In genomic region chr6:31197631-31198338, GRCm38 (mm10) we compare ENCODE assay signal across 8 mouse cellular contexts.
A peak's percentile ranks its signal among the peaks of the same experiment; 100 is the strongest.
DNase-seq lines count a peak whose midpoint lies in the region; TF ChIP-seq lines count a peak whose summit lies in the region.
"Had no signal": no experiment of that assay in that cellular context is flagged by ENCODE, and none has a peak within 500 bp of the region (broad histone marks: within the 10 kb centered on the region; RNA-seq: fewer than 3 reads in every experiment).

No protein-coding gene starts in this region.

- H3K4me1 ChIP-seq in E14TG2a.4 (replicated peaks; ENCODE audit: low read depth, low read length) = peaks cover 12% of the 10 kb centered on the region
- no peaks in the 10 kb centered on the region for H3K4me1 ChIP-seq in MEL (ENCODE audit: control insufficient read depth in 1 of 2, insufficient read depth in 2 of 2, low read length in 2 of 2)
- H3K4me1 ChIP-seq: midbrain, embryonic 12.5 days had no signal

- intact Hi-C loops in left cerebral cortex, adult 2 months (cut with DNase I) = no loop called here
- intact Hi-C loops in left cerebral cortex, postnatal 36 days (cut with DNase I) = no loop called here

- peaks cover 9% of the 10 kb centered on the region; the same call in 1 of the 2 replicates for H3K27me3 ChIP-seq in E14TG2a.4 (ENCODE audit: insufficient read depth, low read length)
- H3K27me3 ChIP-seq in MEL (ENCODE audit: control insufficient read depth in 1 of 2, insufficient read depth in 2 of 2, low read length in 2 of 2) = no peaks in the 10 kb centered on the region

- H3K9ac ChIP-seq in MEL (ENCODE audit: control insufficient read depth, low read depth, low read length, poor library complexity, severe bottlenecking) = no peak overlapping the region
- H3K9ac ChIP-seq: midbrain, embryonic 12.5 days had no signal

- DNase-seq in left cerebral cortex, adult 2 months (ENCODE audit: extremely low spot score in 1 of 2, low spot score in 2 of 2) = no peak
- DNase-seq in left cerebral cortex, postnatal 36 days (ENCODE audit: low spot score in 2 of 2) = no peak
- DNase-seq in MEL (ENCODE audit: low read depth, low spot score) = peak; percentile 52
- peak; percentile 31 for DNase-seq in embryo, embryonic 10.5 days (ENCODE audit: low spot score)
- no peak for DNase-seq in layer of hippocampus, adult 9-10 months (ENCODE audit: low spot score)
- no peak for DNase-seq in spleen, postnatal 14 days (ENCODE audit: low spot score in 2 of 2)

- peak overlapping the region; percentile 41; the same call in 1 of the 2 replicates for H3K27ac ChIP-seq in left cerebral cortex, adult 2 months
- H3K27ac ChIP-seq in MEL (ENCODE audit: control insufficient read depth, low read depth, low read length) = no peak overlapping the region
- H3K27ac ChIP-seq: midbrain, embryonic 12.5 days had no signal

- TF ChIP-seq EP300 in MEL (IDR thresholded peaks at IDR 0.05; ENCODE audit: low read depth in 1 of 2, low read length in 2 of 2) = no peak

- TF ChIP-seq RAD21 in MEL (IDR thresholded peaks at IDR 0.05; ENCODE audit: low read depth, low read length) = peak; percentile 17

- H3K9me3 ChIP-seq in E14TG2a.4 (ENCODE audit: low read length) (no peaks in the 10 kb centered on the region), MEL (replicated peaks; ENCODE audit: insufficient read depth, low read length) (no peaks in the 10 kb centered on the region)
- H3K9me3 ChIP-seq: midbrain, embryonic 12.5 days had no signal

- TF ChIP-seq CTCF in left cerebral cortex, adult 2 months (IDR thresholded peaks at IDR 0.05) = peak; percentile 50
- peak; percentile 76 for TF ChIP-seq CTCF in E14TG2a.4 (conservative IDR thresholded peaks at IDR 0.05; ENCODE audit: low read length)
- TF ChIP-seq CTCF in MEL (IDR thresholded peaks at IDR 0.05 in 2 of 3, conservative IDR thresholded peaks at IDR 0.05 in 1 of 3; ENCODE audit: control insufficient read depth in 1 of 3, insufficient read depth in 1 of 3, low read depth in 2 of 3, low read length in 3 of 3, poor library complexity in 1 of 3, severe bottlenecking in 1 of 3) = peak; percentile 60 to 81 (median 77)

- H3K36me3 ChIP-seq in E14TG2a.4 (ENCODE audit: insufficient read depth, low read length) = no peaks in the 10 kb centered on the region
- no peaks in the 10 kb centered on the region for H3K36me3 ChIP-seq in MEL (ENCODE audit: control insufficient read depth in 1 of 2, insufficient read depth in 2 of 2, low read length in 2 of 2)
- H3K36me3 ChIP-seq: midbrain, embryonic 12.5 days had no signal

- H3K4me3 ChIP-seq in left cerebral cortex, adult 2 months = peak overlapping the region; percentile 2; the same call in 1 of the 2 replicates
- H3K4me3 ChIP-seq in E14TG2a.4 (replicated peaks; ENCODE audit: low read length) = no peak overlapping the region
- H3K4me3 ChIP-seq in MEL (ENCODE audit: control insufficient read depth in 1 of 2, insufficient read depth in 1 of 2, low read depth in 2 of 2, low read length in 2 of 2) = no peak overlapping the region
- H3K4me3 ChIP-seq: midbrain, embryonic 12.5 days had no signal

- no peak for TF ChIP-seq POLR2A in MEL (IDR thresholded peaks at IDR 0.05; ENCODE audit: control insufficient read depth in 1 of 2, insufficient read depth in 1 of 2, low read depth in 1 of 2, low read length in 2 of 2, poor library complexity in 1 of 2)

- no peaks in the 10 kb centered on the region for H3K79me2 ChIP-seq in MEL (ENCODE audit: control insufficient read depth, insufficient read depth, low read length, poor library complexity)

TF ChIP-seq in MEL, 35 proteins besides CTCF, POLR2A, EP300 and RAD21:
- TF ChIP-seq MXI1 (IDR thresholded peaks at IDR 0.05; ENCODE audit: low read depth, low read length) (no peak), ELF1 (IDR thresholded peaks at IDR 0.05; ENCODE audit: low read depth, low read length) (no peak), SMC3 (IDR thresholded peaks at IDR 0.05; ENCODE audit: low read depth, low read length) (peak; percentile 39), GATA1 (IDR thresholded peaks at IDR 0.05; ENCODE audit: low read depth, low read length) (no peak), POLR2AphosphoS5 (IDR thresholded peaks at IDR 0.05; ENCODE audit: borderline replicate concordance, low read depth, low read length) (no peak)

Comparison
In these comparisons a context has a peak if more than half of its experiments do, and no peak if none do; other contexts are left out.
1. DNase-seq: peak in MEL (single experiment) and embryo, embryonic 10.5 days (single experiment); none in left cerebral cortex, adult 2 months (0 of 2), left cerebral cortex, postnatal 36 days (0 of 2), layer of hippocampus, adult 9-10 months (single experiment) and spleen, postnatal 14 days (0 of 2).
2. Peak in every context shown above with its lines, with median percentiles within 50 percentile points of each other: CTCF ChIP-seq.